Mouse (Mus musculus): Measurements from ENCODE around the gene Sprr1b. TPM values are rescaled to one million over a fixed set of nuclear protein-coding genes. Genes with fewer than 3 reads are reported as not detected.

Sprr1b gene
- polyA plus RNA-seq, 1 experiment from 2014 or later = not detected

- Histone ChIP-seq H3K4me2 (replicated peaks) (no peak within 1 kb of the TSS), H3K9ac (replicated peaks) (no peak within 1 kb of the TSS), H3K36me3 (no peaks in the 10 kb centered on the region), H3K4me1 (no peaks in the 10 kb centered on the region), H3K27me3 (no peaks in the 10 kb centered on the region), H3K27ac (replicated peaks) (no peak within 1 kb of the TSS), H3K9me3 (no peaks in the 10 kb centered on the region), H3K4me3 (no peak within 1 kb of the TSS)
- ATAC-seq (replicated peaks) = no peak
- WGBS = 93% methylated on average over 2 of the region's 2 CpGs
Observed at GRCm38 (mm10) chr3:92407691-92408090, 30.9 kb downstream of the Sprr1b start, which contains the start of gene Sprr2i. Sprr2i (plus strand) TSS chr3:92407991.

- Histone ChIP-seq H3K4me3 (no peak overlapping the region), H3K36me3 (no peaks in the 10 kb centered on the region), H3K9ac (replicated peaks) (no peak overlapping the region), H3K4me2 (replicated peaks) (no peak overlapping the region), H3K27me3 (no peaks in the 10 kb centered on the region), H3K27ac (replicated peaks) (no peak overlapping the region), H3K9me3 (no peaks in the 10 kb centered on the region), H3K4me1 (no peaks in the 10 kb centered on the region)
- WGBS = 71% methylated on average over 1 of the region's 1 CpGs
- ATAC-seq (replicated peaks) = no peak
Observed at GRCm38 (mm10) chr3:92394301-92394700, 44.3 kb downstream of the Sprr1b start.

Other genes starting within 250 kb of the Sprr1b start
- not detected in 2 replicates for gene Sprr2a1, start 223.0 kb downstream of the Sprr1b start, polyA plus RNA-seq (2015; fragmentation: Nextera tagmentation; extraction: Ambion mirVana)
- gene Sprr2a2, start 222.9 kb downstream of the Sprr1b start, polyA plus RNA-seq (2015; fragmentation: Nextera tagmentation; extraction: Ambion mirVana) = not detected in 2 replicates
- gene Sprr2a3, start 153.4 kb downstream of the Sprr1b start, polyA plus RNA-seq (2015; fragmentation: Nextera tagmentation; extraction: Ambion mirVana) = not detected in 2 replicates
- not detected in 2 replicates for gene Sprr2b, start 122.2 kb downstream of the Sprr1b start, polyA plus RNA-seq (2015; fragmentation: Nextera tagmentation; extraction: Ambion mirVana)
- not detected in 2 replicates for gene Sprr2d, start 99.6 kb downstream of the Sprr1b start, polyA plus RNA-seq (2015; fragmentation: Nextera tagmentation; extraction: Ambion mirVana)
- not detected in 2 replicates for gene Sprr2e, start 86.6 kb downstream of the Sprr1b start, polyA plus RNA-seq (2015; fragmentation: Nextera tagmentation; extraction: Ambion mirVana)
- not detected in 2 replicates for gene Sprr2f, start 73.6 kb downstream of the Sprr1b start, polyA plus RNA-seq (2015; fragmentation: Nextera tagmentation; extraction: Ambion mirVana)
- gene Sprr2h, start 53.1 kb downstream of the Sprr1b start, polyA plus RNA-seq (2015; fragmentation: Nextera tagmentation; extraction: Ambion mirVana) = not detected in 2 replicates
- not detected in 2 replicates for gene Sprr2i, start 30.8 kb downstream of the Sprr1b start, polyA plus RNA-seq (2015; fragmentation: Nextera tagmentation; extraction: Ambion mirVana)
- not detected in 2 replicates for gene Sprr2j-ps, start 20.7 kb downstream of the Sprr1b start, polyA plus RNA-seq (2015; fragmentation: Nextera tagmentation; extraction: Ambion mirVana)
- 6.7 and 7.1 TPM in 2 replicates for gene Gm9774, start 9.4 kb downstream of the Sprr1b start, polyA plus RNA-seq (2015; fragmentation: Nextera tagmentation; extraction: Ambion mirVana)
- gene Sprr2k, start 6.2 kb downstream of the Sprr1b start, polyA plus RNA-seq (2015; fragmentation: Nextera tagmentation; extraction: Ambion mirVana) = not detected in 2 replicates
- not detected in 2 replicates for gene Sprr3, start 19.9 kb upstream of the Sprr1b start, polyA plus RNA-seq (2015; fragmentation: Nextera tagmentation; extraction: Ambion mirVana)
- not detected in 2 replicates for gene Sprr1a, start 47.1 kb upstream of the Sprr1b start, polyA plus RNA-seq (2015; fragmentation: Nextera tagmentation; extraction: Ambion mirVana)
- gene Sprr4, start 61.7 kb upstream of the Sprr1b start, polyA plus RNA-seq (2015; fragmentation: Nextera tagmentation; extraction: Ambion mirVana) = not detected in 2 replicates
- gene 2310046K23Rik, start 95.7 kb upstream of the Sprr1b start, polyA plus RNA-seq (2015; fragmentation: Nextera tagmentation; extraction: Ambion mirVana) = not detected in 2 replicates
- not detected in 2 replicates for gene Ivl, start 134.9 kb upstream of the Sprr1b start, polyA plus RNA-seq (2015; fragmentation: Nextera tagmentation; extraction: Ambion mirVana)
- not detected in 2 replicates for gene Smcp, start 150.2 kb upstream of the Sprr1b start, polyA plus RNA-seq (2015; fragmentation: Nextera tagmentation; extraction: Ambion mirVana)
- not detected in 2 replicates for gene 2210017I01Rik, start 168.7 kb upstream of the Sprr1b start, polyA plus RNA-seq (2015; fragmentation: Nextera tagmentation; extraction: Ambion mirVana)
- not detected in 2 replicates for gene Lce6a, start 182.9 kb upstream of the Sprr1b start, polyA plus RNA-seq (2015; fragmentation: Nextera tagmentation; extraction: Ambion mirVana)
- not detected in 2 replicates for gene Lce1a1, start 209.5 kb upstream of the Sprr1b start, polyA plus RNA-seq (2015; fragmentation: Nextera tagmentation; extraction: Ambion mirVana)
- not detected in 2 replicates for gene Lce1b, start 218.1 kb upstream of the Sprr1b start, polyA plus RNA-seq (2015; fragmentation: Nextera tagmentation; extraction: Ambion mirVana)
- not detected in 2 replicates for gene Lce1a2, start 231.5 kb upstream of the Sprr1b start, polyA plus RNA-seq (2015; fragmentation: Nextera tagmentation; extraction: Ambion mirVana)
- gene Lce1c, start 240.5 kb upstream of the Sprr1b start, polyA plus RNA-seq (2015; fragmentation: Nextera tagmentation; extraction: Ambion mirVana) = not detected in 2 replicates
- gene Lce1d, start 248.4 kb upstream of the Sprr1b start, polyA plus RNA-seq (2015; fragmentation: Nextera tagmentation; extraction: Ambion mirVana) = not detected in 2 replicates